9 mouse cellular contexts compared by ENCODE assay signal in genomic region chr12:85532221-85532612, GRCm38 (mm10). TPM values are rescaled to one million over a fixed set of nuclear protein-coding genes. Genes with fewer than 3 reads are reported as not detected.
DNase-seq lines count a peak whose midpoint lies in the region; ATAC-seq lines count a peak whose summit lies in the region.
"Had no signal": no experiment of that assay in that cellular context is flagged by ENCODE, and none has a peak within 500 bp of the region (broad histone marks: within the 10 kb centered on the region; RNA-seq: fewer than 3 reads in every experiment).

No protein-coding gene starts in this region.

- no peak overlapping the region for H3K4me2 ChIP-seq in heart, embryonic 13.5 days
- H3K4me2 ChIP-seq in limb, embryonic 15.5 days = no peak overlapping the region
- no peak overlapping the region for H3K4me2 ChIP-seq in forebrain, embryonic 11.5 days (ENCODE audit: low read depth, low read length, severe bottlenecking)
- H3K4me2 ChIP-seq: midbrain, embryonic 15.5 days had no signal

- peaks cover 16% of the 10 kb centered on the region for H3K4me1 ChIP-seq in heart, embryonic 13.5 days
- peaks cover 11% of the 10 kb centered on the region for H3K4me1 ChIP-seq in limb, embryonic 15.5 days
- no peaks in the 10 kb centered on the region for H3K4me1 ChIP-seq in limb, embryonic 10.5 days
- H3K4me1 ChIP-seq in brown adipose tissue, adult 24 weeks (ENCODE audit: control insufficient read depth, insufficient read depth, insufficient read length, low read length) = peaks cover 8% of the 10 kb centered on the region
- H3K4me1 ChIP-seq in forebrain, embryonic 11.5 days (replicated peaks; ENCODE audit: control insufficient read depth, insufficient read depth, low read length) = no peaks in the 10 kb centered on the region
- H3K4me1 ChIP-seq: midbrain, embryonic 15.5 days had no signal

- DNase-seq in heart, adult 11 months = no peak
- no peak for DNase-seq in limb, embryonic 10.5 days (ENCODE audit: low spot score)
- no peak for DNase-seq in forebrain, embryonic 11.5 days (ENCODE audit: low spot score)
- DNase-seq in thymus, adult 18-20 months = no peak

- H3K9me3 ChIP-seq in heart, embryonic 13.5 days = no peaks in the 10 kb centered on the region
- no peaks in the 10 kb centered on the region for H3K9me3 ChIP-seq in limb, embryonic 15.5 days
- H3K9me3 ChIP-seq in limb, embryonic 10.5 days (replicated peaks) = no peaks in the 10 kb centered on the region
- H3K9me3 ChIP-seq in forebrain, embryonic 11.5 days (ENCODE audit: control insufficient read depth, low read length) = no peaks in the 10 kb centered on the region
- H3K9me3 ChIP-seq: midbrain, embryonic 15.5 days had no signal

- no peaks in the 10 kb centered on the region for H3K36me3 ChIP-seq in heart, embryonic 13.5 days
- H3K36me3 ChIP-seq in limb, embryonic 15.5 days = no peaks in the 10 kb centered on the region
- no peaks in the 10 kb centered on the region for H3K36me3 ChIP-seq in limb, embryonic 10.5 days
- H3K36me3 ChIP-seq in macrophage (ENCODE audit: inconsistent target) = no peaks in the 10 kb centered on the region
- H3K36me3 ChIP-seq in forebrain, embryonic 11.5 days (ENCODE audit: control insufficient read depth, insufficient read depth, low read length) = no peaks in the 10 kb centered on the region
- H3K36me3 ChIP-seq: midbrain, embryonic 15.5 days had no signal

- no peaks in the 10 kb centered on the region for H3K79me2 ChIP-seq in macrophage (ENCODE audit: inconsistent target)

- 80% methylated on average over 3 of the region's 3 CpGs for WGBS in heart, embryonic 13.5 days
- WGBS in limb, embryonic 15.5 days = 81% methylated on average over 3 of the region's 3 CpGs
- WGBS in limb, embryonic 10.5 days = 90% methylated on average over 3 of the region's 3 CpGs
- 84% methylated on average over 3 of the region's 3 CpGs for WGBS in macrophage (ENCODE audit: missing documents)
- WGBS in forebrain, embryonic 11.5 days = 91% methylated on average over 3 of the region's 3 CpGs

- 0 out of 2 replicates have a peak, but pooled peaks cover 4% of the 10 kb centered on the region for H3K27me3 ChIP-seq in heart, embryonic 13.5 days (replicated peaks)
- no peaks in the 10 kb centered on the region for H3K27me3 ChIP-seq in limb, embryonic 15.5 days
- no peaks in the 10 kb centered on the region for H3K27me3 ChIP-seq in limb, embryonic 10.5 days (ENCODE audit: low read depth, poor library complexity, severe bottlenecking)
- H3K27me3 ChIP-seq in forebrain, embryonic 11.5 days (ENCODE audit: control insufficient read depth, insufficient read depth, low read length) = no peaks in the 10 kb centered on the region
- H3K27me3 ChIP-seq: midbrain, embryonic 15.5 days had no signal

- no peak overlapping the region for H3K9ac ChIP-seq in heart, embryonic 13.5 days
- H3K9ac ChIP-seq in limb, embryonic 15.5 days = no peak overlapping the region
- H3K9ac ChIP-seq in forebrain, embryonic 11.5 days (ENCODE audit: low read length) = no peak overlapping the region
- H3K9ac ChIP-seq: midbrain, embryonic 15.5 days had no signal

- peak overlapping the region; percentile 43; the same call in 1 of the 2 replicates for H3K27ac ChIP-seq in heart, embryonic 13.5 days (replicated peaks)
- peak overlapping the region; percentile 77 for H3K27ac ChIP-seq in limb, embryonic 15.5 days
- H3K27ac ChIP-seq in limb, embryonic 10.5 days = no peak overlapping the region
- peak overlapping the region; percentile 61 for H3K27ac ChIP-seq in brown adipose tissue, adult 24 weeks (replicated peaks; ENCODE audit: low read depth, low read length)
- H3K27ac ChIP-seq in macrophage = peak overlapping the region; percentile 92
- no peak overlapping the region for H3K27ac ChIP-seq in forebrain, embryonic 11.5 days (ENCODE audit: low read depth, low read length)
- H3K27ac ChIP-seq: midbrain, embryonic 15.5 days had no signal

- H3K4me3 ChIP-seq in heart, embryonic 13.5 days = no peak overlapping the region
- H3K4me3 ChIP-seq in limb, embryonic 15.5 days = no peak overlapping the region
- no peak overlapping the region for H3K4me3 ChIP-seq in limb, embryonic 10.5 days
- no peak overlapping the region for H3K4me3 ChIP-seq in brown adipose tissue, adult 24 weeks (ENCODE audit: insufficient read depth, low read depth, low read length)
- H3K4me3 ChIP-seq in macrophage (ENCODE audit: inconsistent target) = no peak overlapping the region
- no peak overlapping the region for H3K4me3 ChIP-seq in forebrain, embryonic 11.5 days (ENCODE audit: low read depth, low read length)
- H3K4me3 ChIP-seq: midbrain, embryonic 15.5 days had no signal

- ATAC-seq in heart, embryonic 13.5 days (ENCODE audit: extremely low read depth, insufficient number of reproducible peaks, low FRiP score, low TSS enrichment) = no peak
- ATAC-seq in limb, embryonic 15.5 days (ENCODE audit: insufficient number of reproducible peaks, low FRiP score, low TSS enrichment, low read depth) = no peak
- ATAC-seq in forebrain, embryonic 11.5 days (replicated peaks; ENCODE audit: low FRiP score) = no peak
- ATAC-seq: midbrain, embryonic 15.5 days had no signal

RNA-seq across cellular contexts. Expression of gene Fos, which starts 58.5 kb away (rescaled TPM):
- polyA plus RNA-seq in heart, embryonic 13.5 days (2015; fragmentation: Nextera tagmentation; extraction: Ambion mirVana) = 5.1 and 5.4 TPM in 2 replicates
- polyA plus RNA-seq in limb, embryonic 15.5 days (2015; fragmentation: Nextera tagmentation; extraction: Ambion mirVana) = 38.8 and 48.3 TPM in 2 replicates
- polyA plus RNA-seq in limb, embryonic 10.5 days (2016; fragmentation: Nextera tagmentation; extraction: Ambion mirVana) = 0.76 and 0.80 TPM in 2 replicates
- polyA plus RNA-seq in brown adipose tissue, adult 24 weeks (2012; ENCODE audit: insufficient read depth, insufficient read length, missing spikeins) = 10.7 and 154 TPM in 2 replicates
- total RNA-seq in macrophage (2018; cell fraction: chromatin; rRNA removed) = 1,000 to 10,000 TPM in 2 of 26 experiments, 100 to 1,000 TPM in 11, 10 to 100 TPM in 13; 13.7 to 1,974 (median 105) TPM
- 1,000 to 10,000 TPM in 4 of 26 experiments, 100 to 1,000 TPM in 13, 10 to 100 TPM in 9; 10.4 to 2,234 (median 166) TPM for total RNA-seq in macrophage (2018; cell fraction: cytosol; rRNA removed)
- total RNA-seq in macrophage (2018; cell fraction: nucleus; rRNA removed) = 1,000 to 10,000 TPM in 3 of 26 experiments, 100 to 1,000 TPM in 13, 10 to 100 TPM in 10; 15.4 to 1,140 (median 154) TPM
- polyA plus RNA-seq in macrophage (2018) = 18.1 to 88.1 TPM (median 21.8 TPM) in 3 replicates
- polyA plus RNA-seq in forebrain, embryonic 11.5 days (2014; fragmentation: Nextera tagmentation; extraction: Ambion mirVana) = 0.57 and 1.1 TPM in 2 replicates

Comparison
In these comparisons a context has a peak if more than half of its experiments do, and no peak if none do; other contexts are left out.
1. H3K27ac ChIP-seq: peak in heart, embryonic 13.5 days (single experiment), limb, embryonic 15.5 days (single experiment), brown adipose tissue, adult 24 weeks (single experiment) and macrophage (single experiment); none in limb, embryonic 10.5 days (single experiment) and forebrain, embryonic 11.5 days (single experiment).